Mouse (Mus musculus) kidney, adult 10 weeks (tissue): ENCODE results near the gene Atp1a1. TPM values are rescaled to one million over a fixed set of nuclear protein-coding genes. Genes with fewer than 3 reads are reported as not detected.

ENCODE experiments used
- polyA plus RNA-seq: library from polyadenylated mRNA; stranded (reverse); fragments of 350-450 nt; fragmentation: Illumina TruSeq; extraction: RNeasy Lipid Tissue Mini Kit (QIAGEN cat#74804); gene quantifications from one replicate; pipeline ENCODE4 v1.2.3, GENCODE M21; 2014; ENCODE audit warnings: low read depth, low replicate concordance

The Atp1a1 gene
- 684 TPM for polyA plus RNA-seq

DNA sequence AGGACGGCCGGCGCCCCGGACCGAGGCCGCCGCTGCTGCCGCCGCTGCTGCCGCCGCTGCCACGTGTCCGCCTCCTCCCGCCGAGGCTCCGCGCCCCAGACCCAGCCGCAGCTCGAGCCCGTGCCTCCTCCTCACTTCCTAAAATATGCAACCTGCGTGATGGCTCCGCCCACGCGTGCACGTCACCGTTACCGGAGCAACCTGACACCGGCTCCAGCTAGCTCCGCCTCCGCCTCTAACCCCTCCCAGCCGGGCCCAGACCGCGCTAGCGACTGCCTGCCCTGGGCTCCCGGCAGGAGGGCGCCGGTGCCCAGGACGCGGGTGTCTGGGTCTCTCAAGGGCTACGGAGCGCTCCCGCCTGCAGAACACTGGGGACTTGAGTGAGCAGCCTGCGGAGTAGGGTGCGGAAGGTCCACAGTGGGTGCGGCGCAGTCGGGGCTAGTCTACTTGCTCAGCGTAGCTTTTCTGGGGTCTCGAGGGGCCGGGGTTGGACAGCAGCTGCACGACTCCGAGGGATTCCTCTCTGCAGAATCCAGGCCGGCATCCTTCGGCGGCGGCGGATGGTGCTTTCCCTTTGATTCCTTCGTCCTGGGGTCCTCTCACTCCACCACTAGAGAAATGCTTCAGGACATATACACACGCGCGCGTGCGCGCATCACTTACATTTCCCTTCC lies at the start of gene Atp1a1:
Gene Atp1a1, minus strand, starts transcription at position 135 of the 674 bp plus-strand sequence.

Other genes starting within 250 kb of the Atp1a1 start
- gene Igsf3, start 227.6 kb downstream of the Atp1a1 start, polyA plus RNA-seq = 1.8 TPM
- 1.0 TPM for gene Mab21l3, start 244.3 kb upstream of the Atp1a1 start, polyA plus RNA-seq